Mouse (Mus musculus) stomach, embryonic 14.5 days (tissue): ENCODE results near the gene Acap2. TPM values are rescaled to one million over a fixed set of nuclear protein-coding genes. Genes with fewer than 3 reads are reported as not detected.

Experiments
- ATAC-seq: fragments of 200-750 bp; cut with Nextera tagmentation; 2 replicates; pipeline ENCODE4 v1.8.0; 2017; ENCODE audit warnings: low read depth, moderate TSS enrichment; ENCODE audit not compliant: insufficient number of reproducible peaks, insufficient read depth, low FRiP score
- H3K27ac ChIP-seq: fragments of 300-500 bp; sonication (generic); 2 replicates; pipeline ENCODE4 v1.5.1; 2014; ENCODE audit warnings: mild to moderate bottlenecking, low read length, moderate library complexity, mixed read lengths
- H3K27me3 ChIP-seq: fragments of 300-500 bp; sonication (generic); 2 replicates; pipeline ENCODE4 v1.6.1; 2014; ENCODE audit warnings: low read length, control low read depth, mixed read lengths; ENCODE audit not compliant: control insufficient read depth, insufficient read depth
- H3K36me3 ChIP-seq: fragments of 300-500 bp; sonication (generic); 2 replicates; pipeline ENCODE4 v1.6.1; 2014; ENCODE audit warnings: mild to moderate bottlenecking, control low read depth, low read length, moderate library complexity, mixed read lengths; ENCODE audit not compliant: control insufficient read depth, insufficient read depth
- H3K4me1 ChIP-seq: fragments of 300-500 bp; sonication (generic); 2 replicates; pipeline ENCODE4 v1.6.1; 2014; ENCODE audit warnings: low read length, control low read depth, mixed read lengths; ENCODE audit not compliant: control insufficient read depth, insufficient read depth
- H3K4me2 ChIP-seq: fragments of 300-500 bp; sonication (generic); replicated peaks from 2 replicates; pipeline ENCODE4 v1.6.1; 2014; ENCODE audit warnings: low read depth, low read length, control low read depth
- H3K4me3 ChIP-seq: fragments of 300-500 bp; sonication (generic); 2 replicates; pipeline ENCODE4 v1.5.1; 2014; ENCODE audit warnings: low read depth, low read length, control low read depth
- H3K9ac ChIP-seq: fragments of 300-500 bp; sonication (generic); replicated peaks from 2 replicates; pipeline ENCODE4 v1.6.1; 2014; ENCODE audit warnings: low read depth, mild to moderate bottlenecking, control low read depth, low read length, moderate library complexity, mixed read lengths
- H3K9me3 ChIP-seq: fragments of 300-500 bp; sonication (generic); 2 replicates; pipeline ENCODE4 v1.6.1; 2016; ENCODE audit warnings: low read depth, low read length, control low read depth; ENCODE audit not compliant: control insufficient read depth
- WGBS: fragments of 180-500 bp; shearing (Covaris S2); extraction: QIAGEN DNeasy Blood & Tissue Kit; methylation state at CpG from one replicate; pipeline ENCODE4 v1.1.7; 2014; 5-methylcytosine and 5-hydroxymethylcytosine counted together
- polyA plus RNA-seq: library from polyadenylated mRNA; unstranded; fragments of >200 nt; fragmentation: Nextera tagmentation; extraction: Ambion mirVana; gene quantifications from 2 replicates; pipeline ENCODE4 v1.2.1, GENCODE M21; 2014

The Acap2 gene
- polyA plus RNA-seq, 1 experiment from 2014 or later, result 24.9 TPM

DNA sequence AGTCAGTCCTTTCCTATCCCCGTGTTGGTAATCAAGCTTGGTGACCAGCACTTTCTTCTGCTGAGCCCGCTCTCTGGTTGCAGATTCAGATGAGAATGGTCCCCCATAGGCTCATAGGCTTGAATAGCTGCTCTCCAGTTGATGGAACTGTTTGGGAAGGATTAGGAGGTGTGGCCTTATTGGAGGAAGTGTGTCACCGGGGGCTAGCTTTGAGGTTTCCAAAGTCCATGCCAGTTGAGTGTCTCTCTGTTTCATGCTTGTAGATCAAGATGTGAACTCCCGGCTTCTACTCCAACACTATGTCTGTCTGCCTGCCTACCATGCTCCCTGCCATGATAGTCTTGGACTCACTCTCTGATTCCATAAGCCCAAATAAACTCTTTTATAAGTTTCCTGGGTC is 14.2 kb upstream of the Acap2 start:
- no peaks in the 10 kb centered on the region for H3K9me3 ChIP-seq
- H3K4me2 ChIP-seq, result no peak overlapping the region
- H3K27me3 ChIP-seq, result no peaks in the 10 kb centered on the region
- H3K27ac ChIP-seq, result no peak overlapping the region
- no peaks in the 10 kb centered on the region for H3K36me3 ChIP-seq
- 94% methylated on average over 4 of the region's 4 CpGs for WGBS
- H3K4me1 ChIP-seq, result 0 out of 2 replicates have a peak, but pooled peaks cover 2% of the 10 kb centered on the region
- ATAC-seq, result no peak
- H3K9ac ChIP-seq, result no peak overlapping the region
- no peak overlapping the region for H3K4me3 ChIP-seq

DNA sequence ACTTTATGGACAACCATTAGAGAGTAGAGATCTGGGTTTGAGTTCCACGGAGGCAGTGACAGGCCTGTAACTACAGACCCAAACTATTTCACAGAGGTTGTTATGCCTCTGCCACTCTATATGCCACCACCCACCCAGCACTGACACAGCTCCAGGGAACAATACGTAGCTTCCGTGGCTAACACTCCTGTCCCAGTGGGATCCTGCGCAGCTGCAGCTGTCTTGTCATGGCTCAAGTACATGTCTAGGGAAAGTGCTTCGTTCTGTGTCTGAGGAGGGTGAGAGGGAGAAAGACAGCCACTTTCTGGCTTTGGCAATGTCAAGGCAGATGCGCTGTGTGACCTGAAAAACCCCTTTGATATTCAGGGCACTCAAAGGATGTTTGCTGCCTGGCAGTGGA is 12.4 kb upstream of the Acap2 start:
- H3K27me3 ChIP-seq, result no peaks in the 10 kb centered on the region
- H3K27ac ChIP-seq, result no peak overlapping the region
- no peak for ATAC-seq
- H3K4me1 ChIP-seq, result 0 out of 2 replicates have a peak, but pooled peaks cover 2% of the 10 kb centered on the region
- no peak overlapping the region for H3K9ac ChIP-seq
- 88% methylated on average over 6 of the region's 6 CpGs for WGBS
- H3K9me3 ChIP-seq, result no peaks in the 10 kb centered on the region
- no peak overlapping the region for H3K4me2 ChIP-seq
- no peaks in the 10 kb centered on the region for H3K36me3 ChIP-seq
- no peak overlapping the region for H3K4me3 ChIP-seq

DNA sequence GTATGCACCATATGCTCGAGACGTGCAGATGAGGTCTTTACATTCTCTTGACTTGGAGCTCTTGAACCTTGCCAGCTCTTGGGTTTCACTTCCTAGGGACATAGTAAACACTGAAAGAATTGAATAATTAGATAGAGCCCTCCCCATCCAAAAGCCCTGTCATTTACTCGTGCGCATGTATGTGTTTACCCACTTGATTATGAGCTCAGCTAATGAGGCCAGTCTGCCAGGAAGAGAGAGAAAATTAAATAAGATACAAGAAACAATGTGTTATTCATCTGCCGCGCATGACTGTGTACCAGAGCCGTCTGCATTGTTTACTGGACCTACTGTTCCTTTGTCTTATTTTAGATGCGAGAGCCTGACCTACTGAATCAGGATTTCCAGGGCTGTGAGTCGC is 10.5 kb upstream of the Acap2 start:
- Histone ChIP-seq H3K27ac (no peak overlapping the region), H3K4me3 (no peak overlapping the region), H3K9ac (no peak overlapping the region), H3K9me3 (no peaks in the 10 kb centered on the region), H3K4me1 (0 out of 2 replicates have a peak, but pooled peaks cover 2% of the 10 kb centered on the region), H3K4me2 (no peak overlapping the region), H3K36me3 (no peaks in the 10 kb centered on the region), H3K27me3 (no peaks in the 10 kb centered on the region)
- no peak for ATAC-seq
- WGBS, result 65% methylated on average over 9 of the region's 9 CpGs

DNA sequence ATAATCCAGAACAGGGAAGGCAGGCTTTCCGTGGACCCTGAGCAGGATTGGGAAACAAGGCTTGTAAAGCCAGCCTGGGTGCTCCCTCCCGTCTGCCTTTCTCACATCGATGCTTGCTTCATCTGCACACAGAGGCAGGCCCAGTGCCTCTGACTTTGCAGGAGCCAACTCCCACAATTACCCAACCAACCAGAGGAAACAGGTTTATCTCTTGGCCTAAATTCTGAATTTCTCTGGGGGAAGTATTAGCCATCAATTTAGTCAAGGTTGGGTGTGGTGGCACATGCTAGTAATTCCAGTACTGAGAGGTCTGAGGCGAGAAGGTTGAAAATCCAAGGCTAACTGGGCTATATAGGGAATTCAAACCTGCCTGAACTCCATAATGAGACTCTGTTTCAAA is 9.4 kb upstream of the Acap2 start:
- Histone ChIP-seq H3K27me3 (no peaks in the 10 kb centered on the region), H3K4me1 (0 out of 2 replicates have a peak, but pooled peaks cover 2% of the 10 kb centered on the region), H3K9me3 (no peaks in the 10 kb centered on the region), H3K4me2 (no peak overlapping the region), H3K27ac (no peak overlapping the region), H3K9ac (no peak overlapping the region), H3K4me3 (no peak overlapping the region), H3K36me3 (no peaks in the 10 kb centered on the region)
- ATAC-seq, result no peak
- WGBS, result 63% methylated on average over 4 of the region's 4 CpGs

DNA sequence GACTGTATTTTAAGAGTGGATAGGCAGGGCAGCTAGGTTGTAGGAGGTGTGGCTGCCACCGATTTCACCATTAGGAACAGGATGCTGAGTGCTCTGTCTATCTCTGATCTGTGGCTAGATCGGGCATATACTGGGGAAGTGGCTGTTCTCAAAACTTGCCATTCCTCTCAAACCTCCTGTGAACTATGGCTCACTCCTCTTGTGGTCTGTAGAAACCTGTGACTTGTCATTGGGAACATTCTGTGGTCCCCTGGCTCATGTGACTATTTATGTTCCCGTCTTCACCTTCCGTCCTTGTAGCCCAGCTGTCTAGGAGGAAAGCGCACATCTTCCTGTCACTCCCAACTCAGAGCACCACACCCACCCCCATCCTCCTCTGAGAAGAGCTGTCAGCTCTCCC is 8.9 kb upstream of the Acap2 start:
- H3K4me3 ChIP-seq, result no peak overlapping the region
- no peaks in the 10 kb centered on the region for H3K36me3 ChIP-seq
- 65% methylated on average over 5 of the region's 5 CpGs for WGBS
- H3K9me3 ChIP-seq, result no peaks in the 10 kb centered on the region
- H3K27me3 ChIP-seq, result no peaks in the 10 kb centered on the region
- no peak overlapping the region for H3K27ac ChIP-seq
- no peak overlapping the region for H3K4me2 ChIP-seq
- no peak overlapping the region for H3K9ac ChIP-seq
- 0 out of 2 replicates have a peak, but pooled peaks cover 2% of the 10 kb centered on the region for H3K4me1 ChIP-seq
- no peak for ATAC-seq

DNA sequence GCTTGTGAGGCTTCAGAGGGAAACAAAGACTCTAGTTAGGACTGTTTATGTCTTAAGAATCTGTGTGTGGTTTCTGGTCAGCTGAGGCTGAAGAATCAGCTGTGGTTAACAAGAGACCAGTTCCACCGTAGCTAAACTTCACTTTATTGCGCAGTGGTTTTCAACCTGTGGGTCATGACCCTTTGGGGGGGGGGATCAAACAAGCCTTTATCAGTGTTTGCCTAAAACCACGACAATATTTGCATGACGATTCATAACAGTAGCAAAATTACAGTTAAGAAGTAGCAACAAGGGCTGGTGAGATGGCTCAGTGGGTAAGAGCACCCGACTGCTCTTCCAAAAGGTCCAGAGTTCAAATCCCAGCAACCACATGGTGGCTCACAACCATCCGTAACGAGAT is 4.7 kb upstream of the Acap2 start:
- WGBS, result 73% methylated on average over 5 of the region's 7 CpGs
- Histone ChIP-seq H3K4me2 (no peak overlapping the region), H3K4me3 (no peak overlapping the region), H3K27ac (no peak overlapping the region), H3K4me1 (0 out of 2 replicates have a peak, but pooled peaks cover 5% of the 10 kb centered on the region), H3K27me3 (no peaks in the 10 kb centered on the region), H3K9me3 (no peaks in the 10 kb centered on the region), H3K9ac (no peak overlapping the region), H3K36me3 (no peaks in the 10 kb centered on the region)
- ATAC-seq, result no peak

DNA sequence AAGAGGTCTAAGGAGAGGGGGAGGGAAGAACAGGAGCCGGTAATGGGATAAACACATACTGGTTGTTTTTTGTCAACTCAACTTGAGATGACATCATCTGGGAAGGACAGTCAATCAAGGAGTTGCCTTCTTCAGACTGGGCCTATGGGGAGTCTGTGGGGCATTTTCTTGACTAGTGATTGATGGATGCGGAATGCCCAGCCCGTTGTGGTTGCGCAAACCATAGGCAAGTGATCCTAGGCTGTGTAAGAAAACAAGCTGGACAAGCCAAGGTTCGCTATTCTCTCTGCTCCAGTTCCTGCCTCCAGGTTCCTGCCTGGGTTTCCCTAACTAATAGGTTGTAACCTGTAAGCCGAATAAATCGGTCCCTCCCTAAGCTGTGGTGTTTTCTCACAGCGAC is 4.1 kb upstream of the Acap2 start:
- H3K9ac ChIP-seq, result no peak overlapping the region
- no peak overlapping the region for H3K4me3 ChIP-seq
- H3K4me2 ChIP-seq, result no peak overlapping the region
- 0 out of 2 replicates have a peak, but pooled peaks cover 3% of the 10 kb centered on the region for H3K4me1 ChIP-seq
- no peaks in the 10 kb centered on the region for H3K9me3 ChIP-seq
- no peak overlapping the region for H3K27ac ChIP-seq
- no peaks in the 10 kb centered on the region for H3K36me3 ChIP-seq
- H3K27me3 ChIP-seq, result no peaks in the 10 kb centered on the region
- ATAC-seq, result no peak
- WGBS, result 86% methylated on average over 8 of the region's 8 CpGs

DNA sequence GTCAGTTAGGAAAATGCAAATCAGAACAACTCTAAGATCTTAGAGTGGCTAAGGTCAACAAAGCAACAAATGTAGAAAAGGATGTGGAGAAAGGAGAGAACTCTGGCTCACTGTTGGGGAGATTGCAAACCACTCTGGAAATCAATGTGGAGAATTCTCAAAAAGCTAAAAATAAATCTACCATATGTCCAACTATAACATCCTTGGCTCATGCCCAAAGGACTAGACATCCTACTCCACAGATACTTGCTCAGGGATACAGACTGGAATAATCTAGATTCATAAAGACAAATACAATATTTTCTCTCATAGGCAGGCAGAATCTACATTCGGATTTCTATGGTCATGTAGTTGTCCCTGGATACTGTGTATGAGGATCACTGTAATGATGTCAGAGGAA is 3.2 kb upstream of the Acap2 start:
- Histone ChIP-seq H3K27me3 (no peaks in the 10 kb centered on the region), H3K4me2 (no peak overlapping the region), H3K27ac (no peak overlapping the region), H3K9ac (no peak overlapping the region), H3K9me3 (no peaks in the 10 kb centered on the region), H3K4me3 (no peak overlapping the region), H3K4me1 (0 out of 2 replicates have a peak, but pooled peaks cover 3% of the 10 kb centered on the region), H3K36me3 (no peaks in the 10 kb centered on the region)
- 73% methylated on average over 1 of the region's 1 CpGs for WGBS
- no peak for ATAC-seq

DNA sequence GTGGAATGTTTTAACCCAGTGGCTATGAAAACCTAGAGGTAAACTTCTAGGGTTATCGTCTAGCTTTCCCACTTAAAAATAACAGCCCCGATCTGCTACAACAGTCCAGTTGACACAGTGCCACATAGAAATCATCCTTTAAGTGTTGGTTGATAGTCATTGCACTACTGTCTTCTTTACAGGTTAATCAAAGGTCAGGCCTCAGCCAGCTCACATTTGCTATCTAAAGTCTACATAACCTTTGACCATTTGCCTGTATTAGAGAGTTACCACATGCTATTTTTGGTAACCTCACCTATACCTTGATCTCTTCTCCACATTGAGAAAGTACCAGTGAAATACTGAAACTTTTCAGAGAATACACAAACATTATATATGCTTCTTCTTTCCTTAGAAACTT is 659 bp upstream of the Acap2 start:
- Histone ChIP-seq H3K9ac (no peak overlapping the region), H3K4me2 (peak overlapping the region; percentile 42), H3K4me1 (0 out of 2 replicates have a peak, but pooled peaks cover 8% of the 10 kb centered on the region), H3K4me3 (peak overlapping the region; percentile 96; the same call in 1 of the 2 replicates), H3K36me3 (no peaks in the 10 kb centered on the region), H3K27ac (no peak overlapping the region), H3K27me3 (no peaks in the 10 kb centered on the region), H3K9me3 (no peaks in the 10 kb centered on the region)
- ATAC-seq, result no peak
- 63% methylated on average over 2 of the region's 2 CpGs for WGBS
